Mouse (Mus musculus) lung, adult 18-20 months (tissue): ENCODE measurements around the gene Hnf4a.
"Not testable (repeated sequence)": the region's sequence is repeated elsewhere in the genome, so short reads cannot be mapped to it uniquely, and the experiment has no call there.

ENCODE experiments used
- DNase-seq, 2 experiments: peaks; one replicate each; pipeline ENCODE4 v3.0.0; 2022; ENCODE audit warnings: mixed read lengths in 2 of 2

Hnf4a gene

GRCm38 (mm10) chr2:163596057-163596872 is 89.7 kb downstream of the Hnf4a start:
- DNase-seq: peak; percentile 82 to 90

DNA sequence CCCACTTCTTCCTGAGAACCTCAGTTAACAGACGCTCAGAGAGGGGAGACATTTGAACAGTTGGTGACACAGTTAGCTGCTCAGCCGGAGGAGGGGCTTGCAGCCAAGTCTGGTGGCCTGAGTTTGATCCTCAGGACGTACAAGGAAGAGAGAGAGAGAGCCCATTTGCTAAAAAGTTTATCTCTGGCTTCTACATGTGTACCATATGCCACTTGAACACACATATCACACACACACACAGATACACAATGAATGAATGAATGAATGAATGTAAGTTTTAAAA is 90.2 kb downstream of the Hnf4a start:
- no peak for DNase-seq

GRCm38 (mm10) chr2:163597661-163598060 is 91.1 kb downstream of the Hnf4a start:
- DNase-seq: peak; percentile 61 to 73

GRCm38 (mm10) chr2:163599226-163599625 is 92.6 kb downstream of the Hnf4a start:
- peak; percentile 65 to 71 for DNase-seq

DNA sequence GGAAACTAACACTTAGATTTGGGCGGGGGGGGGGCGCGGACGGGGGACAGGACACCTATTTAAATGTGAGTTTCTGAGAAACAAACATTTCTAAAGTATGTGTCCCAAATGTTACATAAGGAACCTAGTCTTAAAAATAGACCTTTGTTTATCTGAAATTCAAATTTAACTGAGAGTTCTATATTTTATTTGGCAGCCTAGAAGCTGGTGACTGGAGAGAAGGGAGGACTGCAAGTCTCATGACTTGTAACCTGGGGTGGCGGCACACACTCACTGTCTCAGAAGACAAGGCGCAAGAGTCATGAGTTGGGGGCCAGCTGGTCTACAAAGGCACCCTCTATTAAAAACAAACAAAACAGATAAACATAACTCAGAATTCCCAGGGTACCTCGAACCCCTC is 94.5 kb downstream of the Hnf4a start:
- DNase-seq: no peak

DNA sequence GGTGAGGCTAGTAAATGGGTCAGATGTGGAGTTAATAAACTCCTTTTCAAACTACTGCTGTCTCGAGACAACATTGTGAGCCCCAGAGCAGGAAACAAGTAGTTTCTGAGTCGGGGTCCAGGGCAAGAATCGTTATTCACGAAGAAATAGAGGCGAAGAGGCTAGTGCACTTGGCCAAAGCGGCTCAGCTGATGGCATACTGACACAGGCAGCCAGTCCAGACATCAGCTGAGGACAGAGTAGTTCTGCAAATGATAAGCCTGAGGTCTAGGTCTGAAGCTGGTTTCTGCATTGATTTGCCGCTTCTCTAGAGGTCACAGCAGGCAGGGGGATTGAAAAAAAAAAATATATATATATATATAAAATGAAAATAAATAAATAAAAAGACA is 95.1 kb downstream of the Hnf4a start:
- no peak for DNase-seq

- peak; percentile 88 to 92 for DNase-seq
These were observed 95.7 kb downstream of the Hnf4a start, which contains the start of gene Ttpal for GRCm38 (mm10) chr2:163602101-163602971. Gene Ttpal, plus strand, starts transcription at chr2:163602314.

DNA sequence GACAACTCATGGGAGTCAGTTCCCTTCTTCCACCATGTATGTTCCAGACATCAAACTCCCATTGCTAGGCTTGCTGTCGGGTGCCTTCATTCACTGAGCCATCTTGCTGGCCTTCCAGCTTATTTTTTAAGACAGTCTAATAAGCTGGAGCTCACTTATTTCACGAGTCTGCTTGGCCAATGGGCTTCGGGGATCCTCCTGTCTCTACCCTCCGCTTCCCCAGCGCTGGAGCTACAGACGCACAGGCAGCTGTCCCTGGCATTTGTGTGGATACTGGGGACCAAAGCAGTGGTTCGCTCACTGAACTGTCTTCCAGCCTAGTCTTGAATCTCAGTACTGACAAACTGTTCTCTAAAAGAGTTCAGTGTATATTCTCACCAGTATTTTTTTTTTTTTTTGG is 99.6 kb downstream of the Hnf4a start:
- no peak for DNase-seq

DNA sequence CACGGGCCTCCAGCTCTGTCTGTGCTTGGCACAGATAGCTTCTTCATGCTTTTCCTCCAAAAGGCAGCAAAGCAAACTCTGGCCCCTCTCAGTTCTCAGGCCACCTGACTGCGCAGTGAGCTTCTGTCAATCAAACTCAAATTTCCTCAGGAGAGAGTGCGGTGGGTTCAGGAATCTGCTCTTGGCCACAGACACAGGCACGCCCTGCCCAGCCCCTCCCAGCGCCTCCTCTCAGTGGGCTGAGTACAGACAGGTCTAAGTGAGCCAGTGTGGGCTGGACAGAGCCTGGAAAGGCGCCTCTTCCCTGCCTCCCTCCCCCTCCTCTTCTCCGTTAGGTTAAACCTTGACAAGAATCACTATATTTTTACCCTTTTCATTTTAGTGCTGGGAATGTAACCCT is 101.4 kb downstream of the Hnf4a start:
- no peak for DNase-seq

GRCm38 (mm10) chr2:163609281-163609975 is 102.8 kb downstream of the Hnf4a start:
- no peak for DNase-seq

DNA sequence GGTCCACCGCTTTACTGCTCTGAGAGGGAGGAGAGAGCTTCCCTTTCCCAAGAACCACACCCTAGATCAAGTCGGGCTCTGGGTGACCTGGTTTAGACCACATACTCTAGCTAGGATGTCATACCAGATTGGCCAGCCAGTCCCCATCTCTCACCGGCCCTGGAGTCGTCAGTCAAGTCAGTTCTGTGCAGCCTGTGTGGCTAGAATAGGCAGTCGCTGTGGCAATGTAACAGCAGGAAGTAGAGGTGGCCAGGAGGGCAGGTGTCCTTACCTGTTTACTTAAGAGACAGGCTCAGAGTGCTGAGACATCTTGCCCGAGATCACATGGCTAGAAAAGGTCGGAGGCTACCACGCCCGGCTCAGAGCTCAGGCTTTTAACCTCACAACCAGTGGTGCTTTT is 104.6 kb downstream of the Hnf4a start:
- DNase-seq: no peak

DNA sequence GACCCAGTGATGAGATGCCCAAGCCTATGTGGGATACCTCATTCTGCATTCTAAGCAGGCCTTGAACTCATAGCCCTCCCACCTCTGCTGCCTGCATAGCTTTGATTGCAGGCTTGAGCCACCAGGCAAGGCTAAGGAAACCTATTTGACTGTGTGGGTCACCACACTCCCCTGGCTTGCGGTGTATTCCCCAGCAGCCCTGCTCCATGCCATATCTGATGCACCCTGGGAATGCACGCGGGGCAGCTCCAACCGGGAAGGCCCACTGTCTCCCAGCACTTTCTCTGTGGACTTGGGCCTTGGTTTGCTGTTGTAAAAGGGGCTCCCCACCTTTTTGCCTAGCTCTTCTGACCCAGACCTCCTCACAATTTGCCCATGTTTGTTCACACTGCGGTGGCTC is 106.6 kb downstream of the Hnf4a start:
- DNase-seq: no peak

GRCm38 (mm10) chr2:163613990-163614389 is 107.4 kb downstream of the Hnf4a start:
- DNase-seq: no peak

DNA sequence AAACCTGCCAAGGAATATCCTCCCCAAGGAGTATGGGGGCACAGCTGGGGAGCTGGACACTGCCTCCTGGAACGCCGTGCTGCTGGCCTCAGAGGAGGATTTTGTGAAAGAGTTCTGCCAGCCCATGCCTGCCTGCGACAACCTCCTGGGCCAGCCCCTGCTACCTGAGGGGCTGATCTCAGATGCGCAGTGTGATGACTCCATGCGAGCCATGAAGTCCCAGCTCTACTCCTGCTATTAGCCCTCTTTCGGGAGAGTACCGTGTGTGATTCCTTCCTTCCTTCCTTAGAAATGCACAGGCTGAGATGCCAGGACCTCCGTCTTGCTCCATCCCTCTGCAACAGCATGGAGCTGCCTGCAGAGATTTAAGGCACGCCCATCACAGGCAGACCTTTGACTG is 108.8 kb downstream of the Hnf4a start:
- no peak for DNase-seq

- no peak for DNase-seq
These were observed 109.5 kb downstream of the Hnf4a start for GRCm38 (mm10) chr2:163615906-163616651.

- DNase-seq: no peak
These were observed 110.1 kb downstream of the Hnf4a start for GRCm38 (mm10) chr2:163616652-163617227.

DNA sequence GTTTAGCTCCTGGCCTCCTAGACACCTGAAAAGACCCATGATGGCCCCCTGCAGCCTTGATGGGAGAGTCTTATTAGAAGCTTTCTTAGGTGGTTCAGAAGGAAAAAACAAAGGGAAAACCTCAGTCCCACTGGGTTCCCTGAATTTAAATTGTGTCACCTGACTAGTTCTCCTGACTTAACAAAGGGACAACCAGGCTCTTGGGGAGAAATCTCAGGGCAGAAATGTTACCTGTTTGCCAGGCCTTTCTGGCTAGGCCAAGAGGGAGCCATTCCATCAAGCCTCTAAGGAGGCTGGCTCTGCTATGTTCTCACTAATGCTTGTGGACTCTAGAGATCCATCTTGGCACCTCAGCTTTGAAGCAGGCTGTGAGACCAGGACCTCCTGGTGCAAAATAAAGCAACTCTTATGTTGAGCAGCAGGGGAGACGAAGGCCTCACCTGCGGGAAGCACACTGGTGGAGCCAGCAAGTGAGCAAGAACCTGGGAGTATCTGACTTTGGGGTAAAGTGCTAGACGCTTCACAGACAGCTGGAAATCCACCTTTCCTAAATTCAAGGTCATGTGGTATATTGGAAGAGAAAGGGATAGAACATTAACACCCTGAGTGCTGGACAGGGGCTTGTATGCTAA is 110.7 kb downstream of the Hnf4a start:
- DNase-seq: no peak

GRCm38 (mm10) chr2:163617874-163618273 is 111.3 kb downstream of the Hnf4a start:
- DNase-seq: no peak

DNA sequence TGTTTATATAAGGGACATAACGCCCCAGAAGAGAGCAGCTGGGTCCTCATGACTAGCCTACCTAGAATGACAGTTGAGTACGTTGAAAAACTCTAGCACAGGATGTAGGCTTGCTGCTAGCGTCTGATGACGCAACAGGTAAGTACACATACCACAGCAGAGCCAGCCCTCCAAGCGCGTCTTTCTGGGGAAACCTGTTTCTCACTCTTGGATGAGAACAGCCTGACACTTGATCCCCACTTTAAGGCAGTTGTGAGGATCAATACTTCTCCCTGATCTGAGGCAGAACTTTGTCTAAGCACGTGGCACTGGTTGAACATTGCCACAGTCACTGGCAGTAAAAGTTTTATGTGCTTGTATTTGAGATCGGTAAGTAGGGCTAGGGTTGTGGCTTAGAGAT is 113.8 kb downstream of the Hnf4a start:
- peak; percentile 70 to 83 for DNase-seq

- not testable (repeated sequence) for DNase-seq
These were observed 114.8 kb downstream of the Hnf4a start for GRCm38 (mm10) chr2:163621401-163621800.
